Mouse (Mus musculus): ENCODE data around the gene Slc16a12.
"Not testable (repeated sequence)": the region's sequence is repeated elsewhere in the genome, so short reads cannot be mapped to it uniquely, and the experiment has no call there.

Slc16a12 gene

DNA sequence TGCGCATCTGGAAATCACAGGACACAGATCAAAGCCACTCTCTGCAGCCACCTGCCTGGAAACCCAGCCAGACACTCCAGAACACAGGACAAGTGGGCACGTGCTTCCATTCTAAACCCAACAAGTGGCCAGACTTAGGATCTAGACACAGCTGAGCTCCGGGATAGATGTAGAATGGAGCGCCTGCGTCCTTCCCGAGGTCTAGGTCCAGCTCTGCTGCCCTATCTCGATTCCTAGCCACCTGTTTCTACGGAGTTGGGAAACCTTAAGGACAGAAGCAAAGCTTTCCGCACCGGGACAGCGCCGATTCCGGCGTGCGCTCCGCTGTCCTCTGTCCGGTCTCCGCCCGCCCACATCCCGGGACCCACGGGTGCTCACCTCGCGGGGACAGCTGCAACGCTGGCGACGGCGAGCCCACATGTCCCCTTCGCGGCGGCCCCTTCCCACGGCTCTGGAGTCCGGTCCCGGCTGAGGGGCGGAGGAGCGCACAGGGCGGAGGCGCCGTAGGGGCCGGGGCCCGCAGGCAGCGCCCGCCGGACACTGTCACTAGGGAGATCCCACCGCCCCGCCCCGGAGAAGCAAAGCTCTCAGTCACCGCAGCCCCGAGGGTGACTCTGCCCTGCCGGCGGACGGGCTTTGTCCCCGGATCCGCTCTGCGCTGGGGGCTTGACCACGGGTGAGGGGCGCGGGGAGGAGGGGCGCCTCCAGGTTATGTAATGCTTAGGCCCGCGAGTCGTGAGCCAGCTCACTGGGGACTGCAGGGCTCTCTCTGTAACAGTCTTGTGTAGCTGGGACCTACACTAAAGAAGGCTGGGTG, at the start of gene Slc16a12:
Gene Slc16a12, minus strand, starts transcription at position 602 of the 817 bp plus-strand sequence.
- peak; percentile 75 for DNase-seq

DNA sequence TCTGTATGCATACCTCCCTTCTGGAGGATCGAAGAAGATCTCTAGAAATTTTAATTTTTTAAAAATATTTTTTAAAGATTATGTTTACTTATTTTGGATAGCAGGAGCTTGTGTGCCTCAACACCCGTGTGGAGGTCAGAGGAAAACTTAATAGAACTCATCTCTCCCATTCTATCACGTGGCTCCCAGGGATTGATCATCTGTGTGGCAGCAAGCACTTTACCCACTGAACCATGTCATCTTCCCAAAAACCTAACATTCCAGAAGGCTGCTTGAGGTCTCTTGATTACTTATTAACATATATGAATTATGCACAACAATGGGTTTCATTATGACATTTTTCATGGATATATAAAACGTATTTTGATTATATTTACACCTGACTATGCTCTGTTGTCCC, 49.3 kb upstream of the Slc16a12 start:
- no peak for DNase-seq

DNA sequence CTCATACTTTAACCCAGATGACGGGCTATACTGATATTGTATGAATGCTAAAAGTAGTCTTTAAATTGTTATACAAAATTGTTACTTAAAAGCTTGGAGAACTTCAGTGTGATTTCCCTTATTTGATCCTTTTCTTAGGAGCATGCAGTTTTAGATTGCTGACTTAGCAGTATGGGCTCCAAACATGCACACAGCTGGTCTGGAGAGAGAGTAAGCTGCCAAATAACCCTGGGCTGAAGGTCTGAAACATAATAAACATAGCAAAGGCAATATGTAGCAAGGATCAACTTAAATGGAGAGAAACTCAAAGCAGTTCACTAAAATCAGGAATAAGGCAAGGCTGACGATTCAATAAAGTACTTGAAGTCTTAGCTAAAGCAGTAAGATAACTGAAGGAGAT, 35.4 kb upstream of the Slc16a12 start:
- no peak for DNase-seq

DNA sequence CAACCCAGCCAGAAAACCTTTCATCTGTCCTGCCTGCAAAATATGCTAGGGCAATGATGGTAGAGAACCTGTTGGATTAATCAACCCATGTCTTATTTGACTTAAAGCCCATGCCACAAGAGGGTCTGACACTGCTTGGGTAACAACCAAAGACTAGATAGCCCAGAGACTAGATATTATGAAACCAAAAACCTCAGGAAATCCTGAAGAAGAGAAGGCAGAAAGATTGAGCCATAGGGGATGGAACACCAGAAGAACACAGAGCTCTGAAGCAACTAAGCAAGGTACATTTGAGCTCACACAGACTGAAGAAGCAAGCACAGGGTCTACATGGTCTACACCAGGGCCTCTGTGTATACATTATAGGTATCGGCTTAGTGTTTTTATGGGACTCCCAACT, 31.9 kb upstream of the Slc16a12 start:
- DNase-seq = no peak

DNA sequence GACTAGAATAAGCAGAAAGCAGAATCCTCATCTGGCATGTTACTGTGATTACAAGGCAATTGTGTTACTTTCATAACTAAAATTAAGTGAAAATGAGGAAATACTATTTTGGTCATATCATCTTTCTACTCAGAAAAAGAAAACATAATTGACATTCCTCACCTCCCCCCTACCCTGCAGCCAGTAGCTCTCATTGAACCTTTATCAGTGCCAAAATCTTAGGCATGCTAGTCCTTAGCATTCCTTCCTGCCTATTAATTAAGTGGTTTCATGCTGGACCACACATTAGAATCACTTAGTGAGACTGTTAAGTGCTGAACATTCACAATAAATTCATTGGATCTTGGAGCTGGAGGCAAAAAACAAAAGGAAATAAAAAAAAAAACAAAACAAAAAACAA, 31.0 kb upstream of the Slc16a12 start:
- DNase-seq = peak; percentile 37

DNA sequence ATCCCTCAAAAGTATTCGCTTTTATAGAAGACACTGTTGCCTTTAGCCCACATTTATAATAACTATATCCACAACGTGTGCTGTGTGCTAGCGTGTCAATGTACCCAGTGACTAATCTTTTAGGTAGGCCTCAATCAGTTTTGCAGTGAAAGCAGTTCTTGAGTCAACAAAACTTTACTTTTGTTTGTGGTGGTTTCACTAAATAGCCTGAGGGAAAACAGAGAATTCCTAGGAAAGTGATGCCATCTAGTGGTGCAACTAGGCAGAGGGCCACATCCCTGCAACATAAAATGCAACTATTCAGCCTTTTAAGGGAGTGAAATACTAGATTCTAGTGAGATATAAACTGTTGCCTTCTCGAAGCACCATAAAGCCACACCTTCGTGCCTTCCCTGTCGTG, 25.7 kb upstream of the Slc16a12 start:
- peak; percentile 82 for DNase-seq

DNA sequence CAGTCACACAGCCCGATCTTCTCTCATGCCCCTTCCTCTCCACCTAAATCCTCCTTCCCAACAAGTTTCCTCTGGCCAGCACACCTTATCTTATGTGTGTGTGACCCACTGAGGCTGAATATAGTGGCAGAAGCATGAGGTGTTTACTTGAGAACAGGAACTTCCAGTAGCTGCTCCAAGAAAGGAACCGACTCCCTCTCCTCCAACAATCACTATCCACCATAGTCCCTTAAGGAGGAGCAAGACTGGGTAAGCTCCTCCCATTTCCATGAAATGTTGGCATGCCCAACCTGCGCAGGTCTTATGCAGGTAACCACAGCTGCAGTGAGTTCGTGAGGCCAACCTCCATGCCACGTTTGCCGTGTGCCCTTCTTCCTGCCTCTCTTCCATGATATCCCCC, 23.7 kb upstream of the Slc16a12 start:
- no peak for DNase-seq

DNA sequence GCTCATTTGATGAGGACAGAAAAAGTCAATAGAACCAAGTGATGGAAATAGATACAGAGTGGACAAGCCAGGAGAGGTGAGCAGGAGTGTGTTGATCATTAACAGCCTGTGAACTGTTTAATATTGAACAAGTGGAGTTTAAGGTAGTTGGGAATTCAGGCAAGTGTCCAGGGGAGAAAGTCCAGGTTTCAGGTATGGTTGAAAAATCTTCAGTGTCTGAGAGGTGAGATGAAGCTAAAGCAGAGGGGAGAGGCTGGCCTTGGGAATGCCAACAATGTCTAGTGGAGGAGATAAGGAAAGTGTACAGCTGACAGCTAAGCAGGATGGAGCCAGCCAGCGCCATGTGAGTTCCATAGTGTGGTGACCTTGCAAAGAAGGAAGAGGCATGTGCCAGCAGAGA, 11.7 kb upstream of the Slc16a12 start:
- peak; percentile 82 for DNase-seq

DNA sequence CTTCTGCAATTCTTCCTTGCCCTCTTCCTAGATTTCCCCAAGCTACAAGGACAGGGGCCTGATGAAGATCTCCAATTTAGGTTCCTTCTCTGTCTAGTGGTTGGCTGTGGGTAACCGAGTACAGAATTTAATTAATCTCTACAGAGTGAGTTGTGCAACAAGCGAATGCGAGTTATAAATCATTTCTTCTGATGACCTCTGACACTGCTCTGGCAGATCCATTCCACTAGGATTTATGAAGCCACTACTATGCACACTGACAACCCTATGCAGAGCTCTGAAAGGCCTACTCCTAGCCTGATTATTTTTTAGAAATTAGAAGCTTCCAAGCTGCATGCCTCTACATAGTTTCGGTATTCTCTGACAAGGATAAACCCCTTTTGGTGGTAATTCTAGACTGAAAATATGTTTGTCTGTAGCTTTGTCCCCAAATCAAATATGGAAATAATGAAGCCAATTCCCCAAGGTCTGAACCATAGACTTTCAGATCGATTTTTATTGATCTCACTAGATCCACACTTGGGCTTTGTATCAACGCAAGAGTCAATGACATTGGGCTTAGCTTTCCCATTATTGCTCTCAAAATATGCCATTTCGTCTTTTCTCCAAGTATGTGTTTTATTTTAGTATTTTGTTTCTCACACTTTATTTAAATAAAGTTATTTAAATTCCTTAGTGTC, 9.6 kb upstream of the Slc16a12 start:
- no peak for DNase-seq

DNA sequence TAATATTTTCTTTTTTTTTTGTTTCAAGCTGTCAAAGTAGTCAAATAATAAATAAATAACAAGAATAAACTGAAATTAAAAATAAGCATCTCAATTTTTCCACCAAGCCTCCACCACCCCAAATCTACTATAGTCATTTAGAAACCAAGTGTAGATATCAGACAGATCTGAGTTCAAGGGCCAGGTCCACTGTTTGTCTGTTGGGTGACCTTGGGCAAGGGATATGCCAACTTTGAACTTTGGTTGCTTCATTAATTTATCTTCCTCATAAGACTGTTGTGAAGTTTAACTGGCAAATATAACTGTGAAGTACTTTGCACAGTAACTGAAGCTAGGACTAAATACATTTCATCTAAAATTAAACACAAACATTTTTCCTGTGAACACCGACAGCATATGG, 8.6 kb upstream of the Slc16a12 start:
- no peak for DNase-seq

DNA sequence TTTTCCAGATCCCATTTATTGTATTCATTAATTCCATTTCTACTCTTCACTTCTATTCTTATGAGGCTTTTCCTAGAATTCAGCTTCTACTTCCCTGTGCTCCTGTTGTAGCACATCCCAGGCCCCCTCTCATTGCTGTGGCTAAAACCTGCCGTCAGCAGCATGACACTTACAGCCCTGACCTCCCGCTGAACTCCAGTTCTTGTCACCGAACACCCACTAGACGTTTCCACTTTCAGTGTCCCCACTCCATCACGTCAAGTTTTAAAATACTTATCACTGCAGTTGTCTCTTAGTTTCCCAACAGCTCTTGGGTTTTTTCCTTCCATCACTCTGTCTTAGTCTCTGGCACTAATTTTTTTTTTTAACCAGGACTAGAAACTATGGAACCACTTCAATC, 6.2 kb upstream of the Slc16a12 start:
- no peak for DNase-seq

DNA sequence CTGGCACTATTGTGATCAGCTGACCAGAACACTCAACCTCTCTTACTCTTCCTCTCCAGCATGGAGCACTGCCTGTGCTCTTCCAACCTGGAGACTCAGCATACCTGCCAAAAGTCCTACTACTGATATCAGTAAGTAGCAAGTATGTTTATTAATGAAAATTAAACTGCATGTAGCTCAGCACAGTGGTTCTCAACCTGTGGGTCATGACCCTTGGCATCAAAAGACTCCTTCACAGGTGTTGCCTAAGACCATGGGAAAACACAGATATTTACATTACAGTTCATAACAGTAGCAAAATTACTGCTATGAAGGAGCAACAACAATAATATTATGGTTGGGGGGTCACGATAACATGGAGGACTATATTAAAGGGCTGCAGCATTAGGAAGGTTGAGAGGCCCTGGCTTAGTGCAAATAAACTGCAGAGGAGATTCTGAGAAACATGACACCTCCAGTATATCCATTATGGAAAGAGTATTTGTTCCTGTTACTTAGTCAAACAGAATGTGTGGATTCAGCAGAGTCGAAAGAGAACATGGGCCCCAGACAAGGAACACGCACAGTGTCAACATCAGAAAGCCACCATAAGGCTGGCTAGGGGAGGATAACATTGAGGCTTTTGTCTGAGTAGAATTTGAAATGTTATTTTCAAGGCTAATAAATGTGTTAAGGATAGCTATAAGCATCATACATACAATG, 5.5 kb upstream of the Slc16a12 start:
- no peak for DNase-seq

DNA sequence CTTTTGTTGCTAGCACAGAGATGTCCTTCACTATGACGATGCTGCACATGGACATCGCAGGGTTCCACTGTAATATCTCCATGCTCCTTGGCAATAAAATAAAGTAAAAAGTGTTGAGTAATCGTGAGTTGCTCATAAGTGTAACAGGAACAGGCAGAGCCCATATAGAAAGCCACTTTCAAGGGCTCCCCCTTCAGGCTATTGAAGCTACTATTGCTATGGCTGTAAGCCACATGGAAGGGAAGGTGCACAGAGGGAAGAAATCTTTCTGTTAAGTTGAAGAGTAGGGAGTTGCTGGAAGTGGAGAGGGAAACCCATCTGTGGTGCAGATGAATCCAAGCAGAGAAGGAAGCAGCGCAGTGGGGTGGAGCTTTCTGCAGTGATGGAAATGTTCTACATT, 4.1 kb upstream of the Slc16a12 start:
- no peak for DNase-seq

DNA sequence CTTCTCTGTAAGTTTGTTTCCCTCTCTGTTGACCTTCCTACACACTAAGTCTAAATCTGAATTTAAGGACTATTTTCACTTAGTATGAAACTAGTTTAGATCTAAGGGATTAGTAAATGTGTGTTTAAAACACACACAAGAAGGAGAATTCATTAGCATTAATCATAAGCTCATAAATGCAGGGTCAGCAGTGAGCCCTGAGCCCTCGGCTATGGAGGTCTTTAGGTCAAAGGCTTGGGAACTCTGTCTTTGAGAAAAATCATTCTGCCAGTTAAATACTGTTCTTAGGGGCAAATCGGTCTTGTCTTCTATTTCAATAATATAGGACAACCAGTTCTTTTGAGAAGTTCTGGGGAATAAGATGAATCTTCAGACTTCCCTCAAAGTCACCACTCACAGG, 1.9 kb upstream of the Slc16a12 start:
- DNase-seq = peak; percentile 57

DNA sequence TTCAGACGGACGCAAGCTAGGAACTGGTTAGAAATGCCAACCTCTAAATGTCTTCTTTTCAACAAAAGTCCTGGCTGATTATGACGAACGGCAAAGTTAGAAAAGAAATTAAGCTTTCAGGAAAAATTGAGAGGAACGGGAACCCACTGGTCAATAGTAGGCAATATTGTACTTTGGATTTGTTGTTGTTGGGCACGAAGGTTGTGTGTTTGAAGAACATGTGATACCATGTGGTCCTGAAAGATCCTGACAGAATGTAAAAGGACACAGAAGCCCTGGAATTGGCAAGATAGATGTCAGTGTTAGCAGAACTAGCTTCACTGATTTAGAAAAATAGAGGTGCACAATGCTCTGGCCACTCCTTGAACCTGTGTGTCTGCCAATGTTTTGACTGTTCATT, 880 bp upstream of the Slc16a12 start:
- not testable (repeated sequence) for DNase-seq

DNA sequence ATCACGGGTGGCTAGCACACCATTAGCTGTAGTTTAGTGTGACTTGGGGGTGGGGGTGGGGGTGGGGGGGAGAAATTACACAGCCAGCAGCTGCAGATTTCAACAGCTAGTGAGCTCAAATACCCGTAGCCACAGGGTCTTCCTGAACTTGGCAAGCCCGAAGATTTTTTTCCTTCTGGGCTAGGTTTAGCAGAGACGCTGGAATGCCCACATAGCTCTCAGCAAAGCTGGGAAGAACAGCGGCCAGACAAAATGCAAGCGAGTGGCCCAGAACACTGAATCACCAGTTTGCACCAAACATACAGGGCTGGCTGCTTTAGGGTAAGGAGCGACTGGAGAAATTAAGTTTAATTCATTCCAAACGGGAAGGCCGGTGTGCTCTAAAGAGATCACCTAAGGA, 888 bp downstream of the Slc16a12 start:
- DNase-seq = peak; percentile 50

DNA sequence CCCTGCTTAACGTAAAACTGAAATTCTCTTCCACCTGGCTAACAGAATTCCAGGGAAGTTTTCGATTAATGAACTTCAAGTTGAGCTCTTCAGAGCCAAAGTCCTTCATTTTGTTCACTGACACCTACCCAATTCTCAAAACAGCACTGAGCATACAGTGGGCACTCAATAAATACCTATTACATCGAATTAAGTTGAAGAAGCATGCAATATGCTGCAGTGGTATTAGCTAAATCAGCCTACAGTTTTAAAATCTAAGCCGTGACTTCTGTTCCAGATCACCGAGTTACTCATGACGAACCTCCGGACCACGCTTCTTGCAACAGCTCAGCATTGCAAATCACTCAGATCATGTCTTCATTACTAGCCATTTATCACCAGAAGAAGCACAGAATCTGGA, 2.1 kb downstream of the Slc16a12 start:
- no peak for DNase-seq

DNA sequence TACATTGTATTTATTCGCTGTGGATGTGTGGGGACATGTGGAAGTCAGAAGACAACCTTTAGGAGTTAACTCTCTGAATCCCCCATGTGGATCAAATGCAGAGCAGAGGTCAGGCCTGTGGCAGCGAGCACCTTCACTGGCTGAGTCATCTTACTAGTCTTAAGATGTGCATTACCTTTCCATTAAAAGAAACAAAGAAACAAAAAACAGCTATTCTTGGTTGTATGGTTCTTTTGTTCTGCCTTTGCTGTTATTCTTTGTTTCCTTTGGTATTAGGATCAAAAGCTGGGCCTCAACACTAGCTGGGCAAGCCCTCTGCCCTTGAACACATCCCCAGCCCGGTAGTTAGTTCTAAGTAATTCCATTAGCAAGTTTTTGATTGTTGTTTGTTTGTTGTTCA, 9.2 kb downstream of the Slc16a12 start:
- no peak for DNase-seq

DNA sequence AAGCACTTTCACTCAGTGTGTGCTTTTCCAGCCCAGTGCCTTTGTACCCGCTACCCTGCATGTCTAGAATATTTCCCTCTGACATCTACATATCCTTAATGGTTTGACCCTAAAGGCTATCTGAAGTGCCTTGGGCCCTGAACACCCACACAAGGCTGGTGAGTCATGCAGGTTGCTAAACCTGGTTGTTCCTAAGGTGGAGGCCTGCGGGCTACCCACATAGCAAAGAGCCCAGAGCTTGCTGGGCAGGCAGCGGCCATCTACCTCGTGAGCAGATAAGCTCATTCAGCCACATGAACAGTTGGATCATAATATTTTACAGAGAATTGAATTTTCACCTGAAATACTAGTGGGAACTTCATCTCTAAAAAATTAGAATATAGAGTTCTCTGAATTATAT, 11.2 kb downstream of the Slc16a12 start:
- no peak for DNase-seq

DNA sequence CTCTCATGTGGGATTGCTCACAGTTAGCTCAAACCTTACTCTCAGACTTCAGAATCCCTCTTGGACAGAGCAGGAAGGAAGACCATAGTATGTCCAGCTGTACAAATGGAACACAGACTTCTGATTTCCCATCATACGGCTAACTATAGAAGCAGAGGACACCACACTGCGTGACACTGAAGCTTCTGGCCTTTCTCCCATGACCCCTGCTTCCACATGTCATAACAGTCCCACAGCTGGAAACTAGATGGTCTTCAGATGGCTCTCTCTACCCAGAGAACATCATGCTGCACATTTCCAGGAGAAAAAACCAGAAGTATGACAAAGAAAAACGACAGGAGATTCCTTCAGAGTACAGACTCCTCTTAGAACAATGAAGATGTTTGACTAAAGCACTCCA, 14.1 kb downstream of the Slc16a12 start:
- DNase-seq = peak; percentile 50

DNA sequence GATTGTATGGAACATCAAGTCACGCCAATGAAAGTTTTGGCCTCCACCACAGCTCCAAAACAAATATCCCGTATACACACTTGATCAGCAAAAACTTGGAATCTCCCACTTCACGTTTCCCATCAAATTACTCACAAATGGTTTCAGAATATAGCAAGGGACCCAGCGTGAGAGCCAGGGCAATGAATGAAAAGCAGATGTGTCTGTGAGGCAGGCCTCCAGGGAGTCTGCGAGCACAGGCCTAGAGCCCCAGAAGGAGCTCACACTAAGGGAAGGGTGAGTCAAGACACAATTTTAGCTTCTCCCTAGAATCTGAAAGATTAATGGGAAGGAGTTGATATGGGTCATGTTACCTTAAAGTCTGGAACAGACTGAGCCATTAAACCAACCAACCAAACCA, 15.7 kb downstream of the Slc16a12 start:
- DNase-seq = no peak

DNA sequence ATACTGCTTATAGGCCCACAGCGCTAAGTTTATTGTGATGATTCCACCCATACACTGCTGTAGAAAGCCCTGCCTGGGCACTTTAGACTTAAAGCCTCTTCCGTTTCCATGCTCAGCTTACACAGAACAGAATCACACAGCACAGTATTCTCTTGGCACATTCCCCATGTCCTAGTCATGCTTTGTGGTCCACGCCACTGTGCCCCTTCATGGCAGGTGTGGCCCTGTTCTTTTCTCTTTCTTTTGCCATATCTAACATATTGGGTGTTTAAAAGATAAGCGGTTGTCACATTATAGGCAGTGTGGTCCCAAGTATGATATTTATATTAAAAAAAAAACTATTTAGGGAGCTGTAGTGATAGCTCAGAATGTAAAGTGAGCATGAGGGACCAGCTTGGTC, 16.5 kb downstream of the Slc16a12 start:
- no peak for DNase-seq

DNA sequence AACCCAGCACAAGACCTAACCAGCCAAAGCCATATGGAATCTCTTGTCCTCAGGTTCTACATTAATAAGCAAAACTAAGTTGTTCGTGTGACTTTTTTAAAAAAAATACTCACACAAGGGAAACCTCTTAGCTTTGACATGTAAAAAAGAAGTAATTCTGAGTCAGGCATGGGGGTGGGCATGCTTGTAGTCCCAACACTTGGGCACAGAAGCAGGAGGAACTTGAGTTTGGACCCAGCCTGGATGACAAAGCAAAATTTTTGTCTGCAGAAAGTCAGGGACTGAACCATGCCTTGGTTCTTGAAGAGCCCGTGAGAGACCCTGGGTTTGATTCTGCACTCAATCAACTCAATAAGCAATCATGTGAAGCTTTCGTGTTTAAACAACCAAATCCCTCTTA, 17.6 kb downstream of the Slc16a12 start:
- DNase-seq = no peak

All from kidney, postnatal 14 days (tissue).